Mouse (Mus musculus): ENCODE measurements around the gene Usp54.
"Not testable (repeated sequence)": the region's sequence is repeated elsewhere in the genome, so short reads cannot be mapped to it uniquely, and the experiment has no call there.

Gene Usp54

DNA sequence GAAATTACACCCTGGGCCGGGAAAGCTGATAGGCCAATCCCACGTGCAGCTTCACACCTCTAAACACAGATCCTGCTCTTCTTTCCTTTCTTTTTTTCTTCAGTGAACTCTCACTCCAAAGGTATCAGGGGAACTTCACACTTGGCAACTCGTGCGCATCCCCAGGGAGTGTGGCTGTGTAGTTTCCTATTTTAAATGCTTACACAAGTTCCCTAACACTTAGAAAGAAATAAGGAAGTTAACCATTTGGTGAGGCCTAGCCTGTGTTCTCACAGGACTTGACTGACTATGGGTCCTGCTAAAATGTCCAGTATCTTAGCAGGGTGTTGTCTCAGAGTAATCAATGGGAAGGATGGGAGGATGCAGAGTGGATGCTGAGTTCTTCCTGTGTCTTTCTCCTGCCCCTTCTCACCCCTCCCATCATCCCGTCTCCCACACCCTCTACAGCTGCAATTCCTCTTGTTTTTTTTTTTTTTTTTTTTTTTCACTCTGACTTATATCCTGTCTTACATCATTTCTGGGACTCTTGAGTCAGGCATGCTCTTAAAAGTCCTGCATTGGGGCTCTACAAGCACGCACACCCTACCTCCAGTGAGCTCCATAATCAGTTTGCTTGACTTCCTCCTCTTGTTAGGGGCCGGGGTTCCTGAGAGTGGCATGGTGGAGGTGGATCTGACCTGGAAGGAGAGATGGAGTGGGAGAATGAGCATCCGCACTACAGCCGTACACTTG lies 14.0 kb upstream of the Usp54 start:
- no peak for DNase-seq (ENCODE audit: low read depth, low spot score)

DNA sequence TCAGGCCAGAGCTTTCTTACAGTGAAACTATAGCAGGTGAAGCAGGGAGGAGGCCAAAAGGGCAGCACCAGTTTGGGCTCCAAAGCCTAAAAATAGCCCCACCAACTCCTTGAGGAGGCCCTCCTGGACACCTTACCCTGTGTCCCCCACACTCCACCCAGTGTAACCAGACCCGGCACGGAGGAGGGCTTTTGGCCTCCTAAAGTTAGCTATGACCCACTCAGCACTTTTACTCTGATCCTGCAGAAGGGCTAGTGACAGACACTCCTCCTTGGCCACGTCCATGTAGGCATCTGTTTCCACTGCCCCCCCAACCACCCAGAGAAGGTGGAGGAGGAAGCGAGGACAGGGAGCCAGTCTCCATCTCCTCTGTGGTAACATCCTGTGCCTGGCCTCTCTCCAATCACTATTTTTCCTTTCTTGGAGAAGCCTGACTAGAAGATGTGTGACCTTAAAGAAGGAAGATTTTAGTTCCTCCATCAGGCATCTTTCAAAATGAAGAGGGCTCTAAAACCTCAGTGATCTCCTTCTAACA lies 10.9 kb upstream of the Usp54 start:
- DNase-seq (ENCODE audit: low read depth, low spot score): no peak

DNA sequence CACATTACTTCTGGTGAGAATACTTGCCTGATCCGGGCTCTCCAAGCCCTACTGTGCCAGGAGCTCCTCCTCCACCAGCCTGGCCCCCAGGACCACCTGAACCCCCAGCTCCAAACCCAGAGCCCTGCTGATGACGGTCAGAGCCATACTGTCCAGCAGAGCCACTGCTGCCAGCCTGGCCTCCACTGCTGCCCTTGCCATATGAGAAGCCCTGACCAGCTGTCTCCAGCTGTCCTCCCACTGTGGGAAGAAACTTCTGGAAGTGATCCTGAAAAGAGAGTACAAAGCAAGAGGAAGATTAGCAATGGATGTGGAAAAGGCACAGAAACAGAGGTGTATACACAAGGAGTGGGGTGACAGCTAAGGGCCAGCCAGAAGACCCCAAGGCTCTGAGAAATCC lies 10.1 kb upstream of the Usp54 start:
- no peak for DNase-seq (ENCODE audit: low read depth, low spot score)

DNA sequence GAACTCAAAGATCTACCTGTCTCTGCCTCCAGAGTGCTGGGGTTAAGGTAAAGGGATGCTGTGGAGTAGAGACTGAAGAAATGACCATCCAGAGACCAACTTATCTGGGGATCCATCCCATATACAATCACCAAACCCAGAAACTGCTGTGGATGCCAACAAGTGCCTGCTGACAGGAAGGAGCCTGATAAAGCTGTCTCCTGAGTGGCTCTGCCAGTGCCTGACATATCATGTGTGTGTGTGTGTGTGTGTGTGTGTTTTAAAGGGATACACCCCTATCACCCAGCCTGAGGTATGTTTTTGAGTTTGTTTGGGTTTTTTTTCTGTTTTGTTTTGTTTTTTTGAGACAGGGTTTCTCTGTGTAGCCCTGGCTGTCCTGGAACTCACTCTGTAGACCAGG lies 5.5 kb upstream of the Usp54 start:
- DNase-seq (ENCODE audit: low read depth, low spot score): no peak

DNA sequence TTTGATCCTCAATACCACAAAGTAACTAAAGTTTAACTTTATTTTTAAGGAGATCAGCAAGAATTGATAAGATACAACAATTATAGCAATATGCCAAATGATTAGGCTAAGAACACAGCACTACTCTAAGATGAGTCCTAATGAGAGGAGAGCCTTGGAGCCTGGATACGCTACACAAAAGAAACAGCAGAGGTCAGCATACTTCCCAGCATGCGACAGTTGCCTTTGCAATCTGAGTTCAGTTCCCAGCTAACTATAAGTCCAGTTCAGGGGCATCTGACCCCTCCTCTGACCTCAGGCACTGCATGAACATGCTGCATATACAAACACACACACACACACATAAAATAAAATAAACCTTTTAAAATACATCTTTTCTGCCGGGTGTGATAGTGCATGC lies 4.7 kb upstream of the Usp54 start:
- DNase-seq (ENCODE audit: low read depth, low spot score): no peak

DNA sequence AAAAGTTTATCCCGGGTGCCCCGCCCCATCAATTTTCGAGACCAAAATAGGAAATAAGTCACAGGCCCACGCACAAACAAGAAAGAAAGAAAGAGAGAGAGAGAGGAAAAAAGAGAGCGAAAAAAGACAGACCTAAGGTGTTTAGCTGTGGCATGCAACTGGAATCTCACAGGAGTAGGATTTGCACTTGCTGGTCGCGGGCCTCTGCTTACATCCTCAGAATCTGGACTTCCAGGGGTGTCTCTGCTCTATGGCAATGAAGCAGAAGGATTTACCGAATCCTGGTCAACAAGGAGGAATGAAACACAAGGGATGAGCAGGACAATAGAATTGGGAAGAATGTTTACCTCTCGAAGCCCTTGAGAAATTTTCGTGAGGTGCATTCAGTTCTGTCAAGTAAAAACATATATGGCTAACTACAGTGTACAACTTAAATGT lies 594 bp upstream of the Usp54 start:
- DNase-seq (ENCODE audit: low read depth, low spot score): no peak

DNA sequence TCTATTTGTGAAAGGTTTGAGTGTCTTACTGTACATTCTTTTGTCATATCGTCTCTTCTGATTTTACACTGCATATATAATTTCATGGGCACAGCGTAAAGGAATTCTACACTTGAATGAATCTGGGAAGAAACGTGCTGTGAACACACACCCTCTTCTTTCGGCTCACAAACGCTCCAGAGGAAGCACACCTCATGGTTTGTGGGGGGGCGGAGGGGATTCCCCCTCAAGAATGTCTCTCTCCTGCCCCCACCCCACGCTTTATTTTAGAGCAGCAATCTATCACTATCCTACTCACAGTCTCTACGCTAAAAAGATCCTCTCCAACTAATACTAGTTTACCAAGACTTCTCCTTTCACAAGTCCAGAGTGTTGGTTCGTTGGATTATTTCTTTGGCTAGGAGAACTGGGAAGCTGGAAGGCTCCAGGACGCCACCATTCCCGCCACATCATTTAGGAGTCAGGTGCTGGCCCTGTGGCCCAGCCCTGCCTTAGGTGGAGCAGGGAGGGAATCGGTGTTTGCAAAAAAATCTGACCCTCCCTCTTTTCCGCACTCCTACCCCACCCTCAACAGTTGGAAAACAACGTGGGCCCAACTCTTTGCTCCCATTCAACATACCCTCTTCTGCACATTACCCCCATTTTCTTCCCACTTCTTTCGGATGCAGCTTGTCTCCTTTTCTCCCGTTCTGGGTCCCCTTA lies 794 bp downstream of the Usp54 start:
- DNase-seq (ENCODE audit: low read depth, low spot score): peak; percentile 79

DNA sequence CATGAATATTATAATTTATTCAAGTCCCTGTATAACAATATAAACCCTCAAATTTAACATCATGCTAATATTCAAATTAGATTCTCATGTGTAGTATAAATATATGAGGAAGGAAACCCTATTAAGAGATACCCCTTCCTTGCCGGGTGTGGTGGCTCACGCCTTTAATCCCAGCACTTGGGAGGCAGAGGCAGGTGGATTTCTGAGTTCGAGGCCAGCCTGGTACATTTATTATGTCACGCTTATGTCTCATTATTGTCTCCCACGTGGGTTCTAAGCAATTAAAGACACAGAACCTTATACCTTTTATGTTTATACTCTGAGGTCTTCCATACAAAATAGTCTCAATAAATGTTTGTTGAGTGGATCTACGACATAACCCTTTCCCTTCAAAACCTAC lies 2.2 kb downstream of the Usp54 start:
- no peak for DNase-seq (ENCODE audit: low read depth, low spot score)

DNA sequence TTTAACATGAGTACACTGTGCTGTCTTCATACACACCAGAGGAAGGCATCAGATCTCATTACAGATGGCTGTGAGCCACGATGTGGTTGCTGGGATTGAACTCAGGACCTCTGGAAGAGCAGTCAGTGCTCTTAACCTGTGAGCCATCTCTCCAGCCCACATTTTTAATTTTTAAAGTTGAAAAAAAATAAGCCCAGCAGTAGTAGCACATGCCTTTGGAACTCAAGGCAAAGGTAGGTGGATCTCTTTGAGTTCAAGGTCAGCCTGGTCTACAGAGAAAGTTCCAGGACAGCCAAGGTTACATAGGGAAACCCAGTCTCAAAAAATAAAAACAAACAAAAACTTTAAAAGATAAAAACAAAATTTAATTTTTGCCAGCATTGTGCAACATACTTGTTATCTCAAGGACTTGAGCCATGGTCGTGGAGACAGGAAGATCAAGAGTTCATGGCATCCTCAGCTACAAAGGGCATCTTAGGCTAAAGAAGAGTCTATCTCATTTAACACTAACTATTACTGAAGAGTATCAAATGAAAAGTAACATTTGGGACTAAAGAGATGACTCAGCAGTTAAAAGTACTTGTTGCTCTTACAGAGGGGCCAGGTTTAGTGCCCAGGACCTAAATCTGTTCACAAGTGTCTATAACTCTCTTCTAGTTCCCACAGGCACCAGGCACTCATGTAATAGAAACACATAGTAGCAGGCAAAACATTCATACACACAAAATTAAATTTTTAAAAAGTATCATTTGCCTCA lies 2.9 kb downstream of the Usp54 start:
- no peak for DNase-seq (ENCODE audit: low read depth, low spot score)

DNA sequence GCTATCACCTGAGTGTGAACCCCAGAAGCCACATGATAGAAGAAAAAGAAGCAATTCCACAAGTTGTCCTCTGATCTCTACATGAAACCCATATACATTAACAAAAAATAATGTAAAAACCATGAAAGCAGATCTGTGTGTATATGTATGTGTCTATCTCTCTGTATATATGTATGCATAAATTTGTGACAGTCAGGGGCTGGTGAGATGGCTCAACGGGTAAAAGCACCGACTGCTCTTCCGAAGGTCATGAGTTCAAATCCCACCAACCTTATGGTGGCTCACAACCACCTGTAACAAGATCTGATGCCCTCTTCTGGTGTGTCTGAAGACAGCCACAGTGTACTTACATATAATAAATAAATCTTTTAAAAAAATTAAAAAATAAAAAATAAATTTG lies 3.9 kb downstream of the Usp54 start:
- not testable (repeated sequence) for DNase-seq (ENCODE audit: low read depth, low spot score)

DNA sequence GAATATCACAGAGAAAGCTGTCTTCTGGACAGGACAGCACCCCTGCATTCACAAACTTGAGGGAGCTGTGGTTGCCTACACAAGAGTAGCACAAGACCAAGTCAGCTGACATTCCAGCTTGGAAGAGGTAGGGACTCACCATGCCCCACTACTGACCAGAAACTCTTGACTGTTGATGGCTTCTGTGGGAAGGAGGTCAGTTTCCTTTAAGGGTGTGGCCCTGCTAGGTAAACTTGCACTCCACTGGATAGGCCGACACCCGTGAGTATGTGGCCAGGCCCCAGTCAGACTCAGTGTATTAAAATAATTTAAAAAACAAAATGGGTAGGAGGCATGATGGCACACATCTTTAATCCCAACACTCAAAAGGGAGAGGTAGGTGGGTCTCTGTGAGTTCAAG lies 5.3 kb downstream of the Usp54 start:
- DNase-seq (ENCODE audit: low read depth, low spot score): no peak

DNA sequence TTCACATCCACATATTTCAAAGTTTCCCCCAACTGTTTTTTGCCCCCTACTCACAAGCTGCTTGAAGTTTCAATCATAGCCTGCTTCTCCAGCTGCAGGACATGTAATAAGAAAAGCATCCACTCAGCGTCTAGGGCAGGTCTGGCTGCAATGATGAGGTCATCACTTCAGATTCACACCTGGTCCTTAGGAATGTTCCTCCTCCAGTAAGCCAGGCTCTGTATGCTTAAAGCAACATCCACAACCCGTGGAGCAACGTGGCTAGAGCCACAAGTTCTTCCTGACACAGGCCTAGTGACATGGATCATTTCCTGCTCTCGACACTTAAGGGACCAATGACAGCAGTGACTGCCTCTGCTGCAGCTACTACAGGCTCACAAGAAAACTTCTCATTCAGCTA lies 9.6 kb downstream of the Usp54 start:
- DNase-seq (ENCODE audit: low read depth, low spot score): no peak

DNA sequence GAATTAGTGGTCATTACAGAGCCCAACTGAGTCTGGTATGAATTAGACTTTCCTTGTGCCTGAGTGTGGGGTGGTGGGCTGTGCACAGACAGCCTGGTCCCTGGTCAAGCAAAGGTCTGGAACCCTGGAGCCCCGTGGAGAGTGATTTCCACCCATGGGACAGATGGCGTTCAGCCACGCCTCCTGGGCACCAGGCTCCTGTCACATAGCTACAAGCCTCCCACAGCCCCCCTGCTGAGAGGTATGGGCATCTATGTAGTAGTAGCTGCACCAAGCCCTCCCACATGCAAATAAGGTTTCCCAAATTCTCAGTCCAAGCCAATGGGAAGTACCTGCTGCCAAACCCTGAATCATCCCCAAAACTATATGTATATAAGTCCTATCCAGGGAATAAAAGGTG lies 13.9 kb downstream of the Usp54 start:
- no peak for DNase-seq (ENCODE audit: low read depth, low spot score)

DNA sequence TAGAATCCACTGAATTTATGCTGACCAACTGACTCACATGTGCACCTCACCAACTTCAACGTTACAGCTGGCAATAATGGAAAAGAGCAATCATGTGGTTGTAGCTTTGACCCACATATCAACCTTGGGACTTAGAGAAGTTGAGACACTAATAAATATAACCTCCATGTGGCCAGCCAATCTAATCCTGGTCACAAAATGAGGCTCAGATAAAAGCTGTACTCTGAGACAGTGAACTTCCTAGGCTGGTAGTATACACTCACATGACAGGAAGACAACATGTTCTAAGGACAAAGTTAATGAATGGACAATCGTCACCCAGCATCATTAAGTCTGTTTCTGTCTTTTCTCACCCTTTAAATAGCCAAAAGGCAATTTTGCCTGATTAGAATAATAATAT lies 14.4 kb downstream of the Usp54 start:
- no peak for DNase-seq (ENCODE audit: low read depth, low spot score)

DNA sequence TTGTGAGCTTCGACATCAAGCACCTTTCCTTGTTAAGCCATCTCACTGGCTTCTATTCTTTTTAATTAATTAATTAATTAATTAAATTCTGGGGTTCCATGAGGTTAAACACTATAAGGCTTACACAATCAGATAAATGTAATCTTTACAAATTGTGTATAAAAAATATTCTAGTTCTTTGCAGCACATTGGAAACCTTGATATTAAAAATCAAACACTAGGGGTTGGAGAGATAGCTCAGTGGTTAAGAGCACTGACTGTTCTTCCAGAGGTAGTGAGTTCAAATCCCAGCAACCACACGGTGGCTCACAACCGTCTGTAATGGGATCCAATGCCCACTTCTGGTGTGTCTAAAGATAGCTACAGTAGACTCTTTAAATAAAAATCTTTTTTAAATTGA lies 18.0 kb downstream of the Usp54 start:
- DNase-seq (ENCODE audit: low read depth, low spot score): no peak

DNA sequence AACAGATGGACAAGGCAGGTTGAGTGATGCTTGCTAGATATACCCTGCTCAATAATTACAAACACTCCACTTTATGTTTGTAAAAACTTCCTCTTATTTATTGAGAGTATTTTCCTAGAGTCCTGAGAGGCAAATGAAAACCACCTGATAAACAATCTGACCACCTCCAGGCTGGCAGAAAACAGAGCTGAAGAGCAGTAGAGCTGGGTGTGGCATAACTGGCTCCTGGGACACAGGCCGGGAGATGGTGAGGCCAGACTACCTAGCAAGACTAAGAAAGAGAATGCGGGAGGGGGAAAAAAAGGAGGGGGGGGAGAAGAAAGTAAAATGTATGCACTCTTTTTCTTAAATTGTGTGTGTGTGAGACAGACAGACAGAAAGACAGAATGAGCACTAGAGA lies 18.5 kb downstream of the Usp54 start:
- DNase-seq (ENCODE audit: low read depth, low spot score): no peak

DNA sequence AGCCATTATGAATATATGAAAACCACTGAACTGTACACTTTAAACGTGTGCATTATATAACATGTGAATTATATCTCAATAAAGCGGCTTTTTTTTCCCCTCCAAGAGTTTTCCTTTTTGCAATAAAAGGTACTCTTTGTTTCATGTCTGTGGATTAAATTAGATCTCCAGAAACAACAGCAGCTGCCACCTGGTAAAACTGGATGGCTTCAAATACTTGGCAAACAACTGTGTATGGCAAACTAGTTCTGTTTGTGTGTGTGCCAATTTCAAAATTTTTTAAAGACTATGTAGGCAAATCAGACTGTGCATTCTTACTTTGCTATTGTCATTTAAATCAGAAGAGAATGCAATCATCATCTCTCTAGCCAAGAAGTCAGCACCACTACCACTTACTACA lies 19.0 kb downstream of the Usp54 start:
- DNase-seq (ENCODE audit: low read depth, low spot score): no peak

DNA sequence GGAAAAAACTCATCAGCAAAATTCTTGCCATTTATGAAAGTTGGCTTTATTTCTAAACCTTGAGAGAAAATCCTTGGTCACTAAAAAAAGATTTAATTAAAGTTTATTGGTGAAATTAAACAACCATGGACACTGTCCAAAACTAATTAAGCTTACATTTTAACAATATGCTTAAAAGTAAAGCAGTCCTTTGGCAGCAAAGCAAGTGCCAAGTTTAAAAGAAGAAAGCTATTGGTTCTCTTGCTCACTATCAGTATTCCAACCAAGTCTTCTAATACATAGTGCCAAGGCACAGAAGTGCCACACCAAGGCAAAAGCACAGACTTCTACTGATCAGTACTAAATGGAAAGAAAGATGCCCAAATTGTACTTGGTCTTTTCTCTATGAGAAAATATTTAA lies 21.7 kb downstream of the Usp54 start:
- no peak for DNase-seq (ENCODE audit: low read depth, low spot score)

DNA sequence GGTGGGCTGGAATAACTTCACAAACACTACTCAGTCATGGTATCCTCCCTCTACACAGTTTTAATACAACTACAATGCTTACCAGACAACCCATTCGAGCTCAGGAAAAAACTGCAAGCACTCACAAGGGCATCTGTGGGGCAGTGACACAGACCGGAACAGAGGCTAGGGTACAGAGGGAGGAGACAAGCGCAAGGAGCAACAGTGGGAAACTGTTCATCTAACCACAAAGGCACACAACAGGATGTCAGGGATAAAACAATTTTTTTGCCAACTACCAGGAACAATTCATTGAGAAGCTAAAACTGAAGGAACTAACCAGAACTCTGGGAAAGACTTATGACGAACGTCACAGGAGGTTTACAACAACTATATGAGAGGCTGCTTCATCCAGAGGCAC lies 22.7 kb downstream of the Usp54 start:
- DNase-seq (ENCODE audit: low read depth, low spot score): no peak

DNA sequence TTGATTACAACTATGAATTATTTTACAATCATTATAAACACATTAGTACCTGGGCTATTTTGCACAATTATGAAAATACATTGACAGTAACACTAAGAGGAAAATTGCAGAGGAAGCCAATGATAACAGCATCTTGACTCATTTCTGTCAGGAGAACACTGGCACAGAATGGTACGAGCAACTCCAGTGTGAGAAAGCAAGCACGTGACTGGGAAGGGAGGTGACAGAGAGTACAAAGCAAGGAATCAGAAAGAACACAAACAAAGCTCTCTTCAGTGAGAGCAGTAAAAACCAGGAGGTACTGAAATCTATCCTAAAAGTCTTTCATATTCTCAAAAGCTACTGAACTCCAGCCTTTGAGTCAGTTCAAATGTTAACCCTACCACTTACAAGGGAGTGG lies 24.4 kb downstream of the Usp54 start:
- DNase-seq (ENCODE audit: low read depth, low spot score): no peak

DNA sequence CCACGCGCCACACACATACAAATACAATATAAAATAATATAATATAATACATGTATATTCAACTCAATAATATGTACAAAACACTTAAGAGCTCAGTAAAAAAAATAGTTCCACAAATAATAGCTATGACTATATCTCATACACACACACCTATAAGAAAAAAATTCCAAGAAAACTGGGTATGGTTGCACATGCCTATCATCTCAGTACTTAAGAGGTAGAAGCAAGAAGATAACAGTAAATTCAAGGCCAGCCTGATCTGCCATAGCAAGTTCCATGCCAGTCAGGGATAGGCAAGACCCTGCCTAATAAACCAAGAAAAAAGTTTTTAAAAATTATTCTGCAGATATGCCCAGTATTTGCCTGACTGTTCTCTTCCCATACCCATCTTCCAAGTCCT lies 25.8 kb downstream of the Usp54 start:
- no peak for DNase-seq (ENCODE audit: low read depth, low spot score)

DNA sequence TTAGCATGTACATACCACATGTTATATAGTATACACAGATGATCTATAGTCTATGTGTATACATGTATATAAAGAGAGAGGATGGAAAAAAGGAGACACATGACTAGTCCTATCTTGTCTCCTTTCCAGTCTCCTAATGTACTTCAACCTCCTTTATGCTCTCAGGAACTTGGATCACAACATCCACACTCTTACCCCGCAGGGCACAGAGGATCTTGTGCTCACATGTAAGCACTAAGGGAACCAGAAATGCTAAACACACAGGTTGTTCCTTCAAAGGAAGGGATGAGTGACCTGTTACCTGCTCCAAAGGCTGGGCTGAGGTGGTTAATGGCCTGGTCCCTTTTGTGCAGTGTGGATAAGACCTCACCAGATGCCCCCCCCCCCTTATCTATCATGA lies 28.0 kb downstream of the Usp54 start:
- no peak for DNase-seq (ENCODE audit: low read depth, low spot score)

DNA sequence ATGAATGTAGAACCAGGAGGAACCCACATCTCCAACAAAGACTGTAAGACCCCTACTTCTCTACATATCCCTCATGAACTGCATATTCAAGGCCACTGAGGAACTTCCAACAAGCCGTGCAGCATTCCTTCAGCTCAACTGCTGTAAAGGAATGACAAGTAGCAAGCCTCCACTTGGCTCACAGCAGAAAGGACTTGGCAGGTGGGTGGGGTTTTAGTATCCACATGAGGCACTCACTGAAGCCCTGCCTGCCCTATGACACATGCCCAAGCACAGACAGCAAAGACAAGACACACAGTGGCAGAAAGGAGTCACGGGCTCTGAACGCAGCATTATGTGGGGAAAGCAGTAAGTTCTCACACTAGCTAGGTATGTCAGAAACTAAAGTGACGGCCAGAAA lies 30.7 kb downstream of the Usp54 start:
- DNase-seq (ENCODE audit: low read depth, low spot score): no peak
